Mouse (Mus musculus): ENCODE data around the gene Otogl.

GRCm38 (mm10) chr10:107739815-107740214 is 172.1 kb downstream of the Otogl start:
- no peak for TF ChIP-seq USF1 (IDR thresholded peaks at IDR 0.05; ENCODE audit: low read depth)
- no peak for TF ChIP-seq POLR2A (IDR thresholded peaks at IDR 0.05; ENCODE audit: insufficient read length, low read depth)
- no peak for TF ChIP-seq MYOG (IDR thresholded peaks at IDR 0.05; ENCODE audit: control insufficient read depth in 1 of 3, insufficient read depth in 1 of 3, insufficient read length in 2 of 3, low read depth in 2 of 3)

All from myocyte (in vitro differentiated cells).